Mouse (Mus musculus): ENCODE data around the gene Rab3a.

DNA sequence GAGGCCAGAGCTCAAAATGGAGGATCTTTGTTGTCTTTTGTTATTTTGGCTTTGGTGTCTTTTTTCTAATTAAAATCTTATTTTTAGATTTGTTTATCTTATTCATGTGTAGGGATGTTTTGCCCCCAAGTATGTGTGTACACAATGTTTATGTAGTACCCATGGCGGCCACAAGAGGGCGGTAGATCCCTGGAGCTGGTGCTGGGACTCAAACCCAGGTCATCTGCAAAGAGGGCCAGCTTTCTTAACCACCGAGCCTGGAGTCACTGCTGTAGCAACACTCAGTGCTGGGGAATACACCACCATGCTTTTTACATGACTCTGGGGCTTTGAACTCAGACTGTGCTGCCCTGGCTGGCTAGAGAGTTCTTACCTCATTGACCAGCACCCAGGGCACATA lies 8.9 kb downstream of the Rab3a start:
- TF ChIP-seq CTCF (IDR thresholded peaks at IDR 0.05; ENCODE audit: low read depth) (peak; percentile 87), EP300 (optimal IDR thresholded peaks at IDR 0.05) (no peak)

Data from stomach, postnatal 0 days (tissue).